Mouse (Mus musculus) cerebellum, adult 2 months (tissue): ENCODE results near the gene Gm2888. TPM values are rescaled to one million over a fixed set of nuclear protein-coding genes. Genes with fewer than 3 reads are reported as not detected.
"Not testable (repeated sequence)": the region's sequence is repeated elsewhere in the genome, so short reads cannot be mapped to it uniquely, and the experiment has no call there.

Experiments
- DNase-seq, 2 experiments: peaks; one replicate each; pipeline ENCODE4 v3.0.0; 2021
- H3K27ac ChIP-seq: fragments of 200-500 bp; 2 replicates; pipeline ENCODE4 v1.5.1; 2012; ENCODE audit warnings: low read length, control low read depth, inconsistent platforms; ENCODE audit not compliant: insufficient read depth
- H3K27me3 ChIP-seq: fragments of 200-500 bp; 2 replicates; pipeline ENCODE4 v1.6.1; 2012; ENCODE audit warnings: inconsistent platforms, mild to moderate bottlenecking, low read length, moderate library complexity; ENCODE audit not compliant: control insufficient read depth, insufficient read depth
- H3K4me1 ChIP-seq: fragments of 200-500 bp; 2 replicates; pipeline ENCODE4 v1.6.1; 2011; ENCODE audit warnings: low read length; ENCODE audit not compliant: control insufficient read depth, insufficient read depth
- H3K4me3 ChIP-seq: fragments of 200-500 bp; replicated peaks from 2 replicates; pipeline ENCODE3; 2011; ENCODE audit warnings: mild to moderate bottlenecking, low read depth, low read length, control low read depth; ENCODE audit not compliant: insufficient read depth
- WGBS: fragments of 180-500 bp; shearing (Covaris S2); methylation state at CpG from one replicate; pipeline ENCODE4 v1.1.7; 2018; 5-methylcytosine and 5-hydroxymethylcytosine counted together
- polyA plus RNA-seq: library from polyadenylated mRNA; depleted of rRNA; stranded (reverse); fragments of >200 nt; gene quantifications from 2 replicates; pipeline ENCODE4 v1.2.3, GENCODE M21; 2012; rRNA removed

The Gm2888 gene
- not detected in 2 replicates for polyA plus RNA-seq

GRCm38 (mm10) chr14:3029702-3030101 lies at the start of gene Gm2888:
Gm2888 (plus strand) TSS chr14:3030002.
- WGBS, result 79% methylated on average over 3 of the region's 3 CpGs
- not testable (repeated sequence) for H3K27ac ChIP-seq, H3K4me1 ChIP-seq, H3K4me3 ChIP-seq, H3K27me3 ChIP-seq, DNase-seq

DNA sequence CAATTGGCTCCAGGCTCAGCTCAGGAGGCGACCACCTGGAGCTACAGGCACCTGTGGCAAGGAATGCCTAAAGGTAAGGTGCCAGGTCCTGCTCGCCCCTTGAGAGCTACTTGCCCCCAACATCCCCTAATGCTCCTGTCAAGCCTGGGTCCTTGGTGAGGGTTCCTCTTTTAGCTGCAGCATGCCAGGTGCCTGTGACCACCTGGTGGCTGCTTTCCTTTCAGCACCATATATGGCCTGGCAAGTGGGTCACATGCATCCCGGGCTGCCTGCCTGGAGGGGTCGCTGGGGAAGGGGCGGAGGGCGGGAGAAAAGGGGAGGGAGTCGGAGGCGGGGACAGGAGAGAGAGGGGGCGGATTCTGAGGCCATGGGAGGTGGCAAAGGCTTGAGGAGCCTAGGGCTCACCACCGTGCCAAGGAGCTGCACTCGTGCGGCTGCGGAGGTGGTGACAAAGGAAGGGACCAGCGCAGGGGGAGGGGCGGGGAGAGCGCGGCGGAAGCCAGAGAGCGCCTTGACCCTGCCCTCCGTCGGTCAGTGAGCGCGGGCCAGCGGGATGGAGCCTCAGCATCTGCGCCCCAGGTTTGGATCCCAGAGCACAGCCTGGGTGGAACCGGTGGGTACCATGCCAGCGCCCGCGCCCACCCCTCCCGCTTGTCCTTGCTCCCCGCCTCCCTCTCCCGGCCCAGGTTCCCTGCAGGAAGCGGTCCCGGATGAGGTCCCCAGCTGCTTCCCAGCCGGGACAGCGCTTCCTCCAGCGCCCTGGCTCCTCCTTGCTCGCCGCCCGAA lies 19.1 kb downstream of the Gm2888 start, which contains the start of gene Gm2897:
Gene Gm2897 (plus strand): TSS at position 559 of the 786 bp plus-strand sequence.
- DNase-seq, result peak; percentile 18 to 42
- 1% methylated on average over 26 of the region's 40 CpGs for WGBS
- H3K27ac ChIP-seq, H3K27me3 ChIP-seq, H3K4me1 ChIP-seq, H3K4me3 ChIP-seq: not testable (repeated sequence)

DNA sequence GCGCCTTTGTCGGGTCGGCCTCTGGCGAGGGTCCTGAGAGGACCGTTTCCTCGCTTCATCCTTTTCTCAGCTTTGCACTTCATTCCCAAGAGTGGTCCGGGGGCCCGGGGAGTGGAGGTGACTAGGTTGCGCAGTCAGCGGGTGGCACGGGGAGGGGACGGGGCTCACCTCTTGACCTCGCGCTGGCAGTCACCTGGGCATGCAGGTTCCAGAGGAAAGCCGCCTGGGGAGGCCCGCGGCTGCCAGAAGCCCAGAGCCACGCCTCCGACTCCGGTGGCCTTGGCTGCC lies 19.7 kb downstream of the Gm2888 start:
- H3K27ac ChIP-seq, H3K4me1 ChIP-seq, H3K27me3 ChIP-seq, H3K4me3 ChIP-seq: not testable (repeated sequence)
- peak in 1 of 2 experiments; percentile 12 for DNase-seq
- WGBS, result 3% methylated on average over 19 of the region's 20 CpGs

- DNase-seq, result peak; percentile 24 to 29
- H3K4me3 ChIP-seq, H3K4me1 ChIP-seq, H3K27ac ChIP-seq, H3K27me3 ChIP-seq: not testable (repeated sequence)
- WGBS, result 9% methylated on average over 7 of the region's 8 CpGs
Observed at GRCm38 (mm10) chr14:3050087-3050486, 20.3 kb downstream of the Gm2888 start.

Other genes starting within 250 kb of the Gm2888 start
- gene Gm2897, start 19.3 kb downstream of the Gm2888 start, polyA plus RNA-seq, result 2.3 and 2.6 TPM in 2 replicates
- gene Gm10340, start 104.0 kb downstream of the Gm2888 start, polyA plus RNA-seq, result not detected in 2 replicates
- gene Gm5795, start 158.3 kb downstream of the Gm2888 start, polyA plus RNA-seq, result 0.33 and 0.49 TPM in 2 replicates
- 7.8 and 9.7 TPM in 2 replicates for gene D830030K20Rik, start 178.5 kb downstream of the Gm2888 start, polyA plus RNA-seq